Mouse (Mus musculus): ENCODE results near the gene Cryga.
"Not testable (repeated sequence)": the region's sequence is repeated elsewhere in the genome, so short reads cannot be mapped to it uniquely, and the experiment has no call there.

The Cryga gene

GRCm38 (mm10) chr1:65096953-65097352 lies 6.2 kb downstream of the Cryga start:
- no peak for ATAC-seq (ENCODE audit: insufficient number of reproducible peaks, low FRiP score, low TSS enrichment)

GRCm38 (mm10) chr1:65091566-65091965 lies 11.6 kb downstream of the Cryga start:
- no peak for ATAC-seq (ENCODE audit: insufficient number of reproducible peaks, low FRiP score, low TSS enrichment)

- ATAC-seq (ENCODE audit: insufficient number of reproducible peaks, low FRiP score, low TSS enrichment), result no peak
Observed at GRCm38 (mm10) chr1:65090370-65090769, 12.8 kb downstream of the Cryga start.

- ATAC-seq (ENCODE audit: insufficient number of reproducible peaks, low FRiP score, low TSS enrichment), result no peak
Observed at GRCm38 (mm10) chr1:65088567-65089356, 14.4 kb downstream of the Cryga start.

GRCm38 (mm10) chr1:65082188-65082587 lies 21.0 kb downstream of the Cryga start, which contains the start of gene Crygb:
TSS of gene Crygb (minus strand) at chr1:65082288.
- no peak for ATAC-seq (ENCODE audit: insufficient number of reproducible peaks, low FRiP score, low TSS enrichment)

GRCm38 (mm10) chr1:65075607-65076006 lies 27.6 kb downstream of the Cryga start:
- ATAC-seq (ENCODE audit: insufficient number of reproducible peaks, low FRiP score, low TSS enrichment), result no peak

- ATAC-seq (ENCODE audit: insufficient number of reproducible peaks, low FRiP score, low TSS enrichment), result no peak
Observed at GRCm38 (mm10) chr1:65073589-65073988, 29.6 kb downstream of the Cryga start, which contains the start of gene Crygc. TSS of gene Crygc (minus strand) at chr1:65073689.

- no peak for ATAC-seq (ENCODE audit: insufficient number of reproducible peaks, low FRiP score, low TSS enrichment)
Observed at GRCm38 (mm10) chr1:65067842-65068241, 35.3 kb downstream of the Cryga start.

GRCm38 (mm10) chr1:65064201-65064600 lies 39.0 kb downstream of the Cryga start:
- no peak for ATAC-seq (ENCODE audit: insufficient number of reproducible peaks, low FRiP score, low TSS enrichment)

GRCm38 (mm10) chr1:65063352-65063751 lies 39.8 kb downstream of the Cryga start, which contains the start of gene Crygd:
TSS of gene Crygd (minus strand) at chr1:65063452.
- ATAC-seq (ENCODE audit: insufficient number of reproducible peaks, low FRiP score, low TSS enrichment), result no peak

GRCm38 (mm10) chr1:65052140-65052539 lies 51.0 kb downstream of the Cryga start:
- ATAC-seq (ENCODE audit: insufficient number of reproducible peaks, low FRiP score, low TSS enrichment), result no peak

GRCm38 (mm10) chr1:65051696-65052095 lies 51.5 kb downstream of the Cryga start:
- ATAC-seq (ENCODE audit: insufficient number of reproducible peaks, low FRiP score, low TSS enrichment), result no peak

- ATAC-seq (ENCODE audit: insufficient number of reproducible peaks, low FRiP score, low TSS enrichment), result not testable (repeated sequence)
Observed at GRCm38 (mm10) chr1:65050952-65051351, 52.2 kb downstream of the Cryga start, which contains the start of gene Cryge. TSS of gene Cryge (minus strand) at chr1:65051149.
